Mouse (Mus musculus): ENCODE measurements around the gene Zfp775. TPM values are rescaled to one million over a fixed set of nuclear protein-coding genes. Genes with fewer than 3 reads are reported as not detected.
A peak's percentile ranks its signal among the peaks of the same experiment; 100 is the strongest.

Zfp775 gene
- polyA plus RNA-seq, 2 experiments, result 1.0 to 1.7 TPM

DNA sequence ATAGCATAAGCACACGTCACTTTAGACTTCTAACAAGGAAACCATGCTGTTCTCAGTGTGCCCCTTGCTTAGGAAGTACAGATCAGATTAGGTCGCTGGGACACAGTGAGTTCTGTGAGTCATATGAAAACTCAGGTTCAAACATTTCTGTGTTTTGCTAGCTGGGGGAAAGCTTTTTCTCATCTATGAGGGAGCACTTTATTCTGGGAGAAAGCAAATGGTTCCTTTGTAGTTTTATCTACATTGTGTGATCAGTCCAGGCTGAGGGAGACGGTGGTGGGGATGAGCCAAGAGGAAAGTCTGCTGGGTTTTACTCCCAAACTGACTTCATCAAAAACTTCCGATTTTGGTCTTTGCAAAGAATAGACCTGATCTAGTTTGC lies 44.4 kb downstream of the Zfp775 start:
- no peak for DNase-seq (ENCODE audit: low read depth in 3 of 3, low spot score in 3 of 3)
- 56% methylated on average over 4 of the region's 4 CpGs for WGBS (ENCODE audit: insufficient replicate concordance)
- TF ChIP-seq CTCF (IDR thresholded peaks at IDR 0.05; ENCODE audit: low read depth) (no peak), EP300 (IDR thresholded peaks at IDR 0.05; ENCODE audit: low read depth) (no peak)

DNA sequence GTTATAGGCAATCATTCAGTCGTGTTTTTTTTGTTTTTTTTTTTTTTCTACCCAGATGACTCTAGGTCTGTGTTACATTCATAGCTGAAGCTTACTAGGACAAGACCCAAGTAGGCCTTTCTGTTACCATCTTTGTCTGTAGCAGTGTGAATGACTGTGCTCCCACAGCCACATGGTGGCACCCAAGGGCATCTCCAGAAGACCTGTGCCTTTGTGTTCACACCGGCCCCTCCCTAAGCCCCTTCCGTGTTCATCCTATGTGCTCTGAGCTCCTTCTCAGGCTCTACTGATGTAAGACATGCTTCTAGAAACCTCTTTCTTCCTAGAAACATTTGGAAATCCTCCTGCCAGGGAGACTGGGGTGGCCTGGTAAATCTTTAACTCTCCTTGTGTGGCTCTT lies 45.1 kb downstream of the Zfp775 start, which contains the start of gene Gimap8:
Gene Gimap8, plus strand, starts transcription at position 240 of the 400 bp plus-strand sequence.
- no peak for DNase-seq (ENCODE audit: low read depth in 3 of 3, low spot score in 3 of 3)
- no peak within 1 kb of the TSS for H3K27ac ChIP-seq

More for the DNA sequence above, 44.4 kb downstream of the Zfp775 start:
- no peaks in the 10 kb centered on the region for H3K9me3 ChIP-seq (ENCODE audit: control insufficient read depth, low read length)
- 0 out of 4 replicates have a peak, but pooled peaks cover 0 to 1% of the 10 kb centered on the region in 2 experiments for H3K4me1 ChIP-seq (replicated peaks; ENCODE audit: control insufficient read depth in 2 of 2, insufficient read depth in 2 of 2, low read length in 1 of 2)
- ATAC-seq (ENCODE audit: insufficient read depth), result no peak
- no peak overlapping the region for H3K27ac ChIP-seq
- no peak overlapping the region for H3K4me3 ChIP-seq (ENCODE audit: insufficient read depth in 1 of 2, low read depth in 2 of 2, low read length in 2 of 2)
- H3K27me3 ChIP-seq (ENCODE audit: control insufficient read depth, insufficient read depth, low read length), result no peaks in the 10 kb centered on the region
- H3K36me3 ChIP-seq (replicated peaks; ENCODE audit: control insufficient read depth, insufficient read depth, low read depth), result no peaks in the 10 kb centered on the region
- H3K9ac ChIP-seq (replicated peaks), result no peak overlapping the region
- no peak overlapping the region for H3K4me2 ChIP-seq (ENCODE audit: low read depth)

DNA sequence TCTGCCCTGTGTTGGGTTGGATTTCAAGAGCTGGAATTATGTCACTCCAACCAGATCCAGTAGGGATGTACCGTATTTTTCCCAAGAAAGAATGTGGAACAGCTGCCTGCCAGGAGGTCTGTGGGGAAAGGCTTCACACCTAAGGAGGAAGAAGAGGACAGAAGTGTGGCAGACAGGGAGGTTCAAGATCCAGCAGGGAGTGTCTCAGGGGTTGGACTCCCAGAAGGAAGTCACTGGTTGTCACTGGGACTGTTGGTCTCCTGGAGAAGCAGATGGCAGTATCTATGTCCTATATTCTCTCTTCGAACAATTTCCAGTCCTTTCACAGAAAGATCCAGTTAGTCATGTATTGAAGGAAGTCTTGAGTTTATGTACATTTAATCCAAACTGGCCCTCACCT lies 45.7 kb downstream of the Zfp775 start:
- no peak overlapping the region for H3K4me3 ChIP-seq (ENCODE audit: insufficient read depth in 1 of 2, low read depth in 2 of 2, low read length in 2 of 2)
- TF ChIP-seq EP300 (IDR thresholded peaks at IDR 0.05; ENCODE audit: low read depth), result no peak
- TF ChIP-seq CTCF (IDR thresholded peaks at IDR 0.05; ENCODE audit: low read depth), result no peak
- ATAC-seq (ENCODE audit: insufficient read depth) (no peak), DNase-seq (ENCODE audit: low read depth in 3 of 3, low spot score in 3 of 3) (no peak)
- H3K9ac ChIP-seq (replicated peaks), result no peak overlapping the region
- no peaks in the 10 kb centered on the region for H3K27me3 ChIP-seq (ENCODE audit: control insufficient read depth, insufficient read depth, low read length)
- H3K4me2 ChIP-seq (ENCODE audit: low read depth), result no peak overlapping the region
- H3K36me3 ChIP-seq (replicated peaks; ENCODE audit: control insufficient read depth, insufficient read depth, low read depth), result no peaks in the 10 kb centered on the region
- H3K27ac ChIP-seq, result no peak overlapping the region
- 0 out of 4 replicates have a peak, but pooled peaks cover 0 to 1% of the 10 kb centered on the region in 2 experiments for H3K4me1 ChIP-seq (replicated peaks; ENCODE audit: control insufficient read depth in 2 of 2, insufficient read depth in 2 of 2, low read length in 1 of 2)
- 66% methylated on average over 2 of the region's 2 CpGs for WGBS (ENCODE audit: insufficient replicate concordance)
- H3K9me3 ChIP-seq (ENCODE audit: control insufficient read depth, low read length), result no peaks in the 10 kb centered on the region

More for the DNA sequence above, 45.1 kb downstream of the Zfp775 start, which contains the start of gene Gimap8:
- Histone ChIP-seq H3K4me2 (ENCODE audit: low read depth) (0 out of 2 replicates have a peak within 1 kb of the TSS, but pooled peaks have one; percentile 5), H3K27me3 (ENCODE audit: control insufficient read depth, insufficient read depth, low read length) (no peaks in the 10 kb centered on the region), H3K9me3 (ENCODE audit: control insufficient read depth, low read length) (no peaks in the 10 kb centered on the region), H3K9ac (replicated peaks) (no peak within 1 kb of the TSS), H3K4me3 (ENCODE audit: insufficient read depth in 1 of 2, low read depth in 2 of 2, low read length in 2 of 2) (no peak within 1 kb of the TSS), H3K4me1 (replicated peaks; ENCODE audit: control insufficient read depth in 2 of 2, insufficient read depth in 2 of 2, low read length in 1 of 2) (0 out of 4 replicates have a peak, but pooled peaks cover 0 to 1% of the 10 kb centered on the region in 2 experiments), H3K36me3 (replicated peaks; ENCODE audit: control insufficient read depth, insufficient read depth, low read depth) (no peaks in the 10 kb centered on the region)
- TF ChIP-seq EP300 (IDR thresholded peaks at IDR 0.05; ENCODE audit: low read depth), result no peak
- TF ChIP-seq CTCF (IDR thresholded peaks at IDR 0.05; ENCODE audit: low read depth), result peak; percentile 66
- WGBS (ENCODE audit: insufficient replicate concordance), result 10% methylated on average over 3 of the region's 3 CpGs
- no peak for ATAC-seq (ENCODE audit: insufficient read depth)

DNA sequence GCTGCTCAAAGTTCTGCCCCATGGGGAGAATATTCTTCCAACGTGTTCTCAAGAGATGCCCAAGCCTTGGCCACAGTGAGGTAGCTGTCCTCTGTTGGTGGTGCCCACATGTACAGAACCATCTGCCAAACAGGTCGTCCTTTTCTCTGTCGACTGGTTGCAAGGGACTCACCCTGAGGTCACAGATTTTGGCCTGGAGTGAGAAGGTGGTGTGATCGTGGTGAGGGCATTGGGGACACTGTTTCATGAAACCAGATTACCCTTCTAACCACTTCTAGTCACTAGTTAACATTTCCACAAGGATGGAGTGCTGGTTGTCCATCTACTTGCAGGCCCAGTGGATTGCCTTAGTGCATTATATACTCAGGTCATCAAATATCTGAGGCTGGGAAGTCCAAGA lies 46.9 kb downstream of the Zfp775 start:
- WGBS (ENCODE audit: insufficient replicate concordance), result 63% methylated on average over 4 of the region's 4 CpGs

DNA sequence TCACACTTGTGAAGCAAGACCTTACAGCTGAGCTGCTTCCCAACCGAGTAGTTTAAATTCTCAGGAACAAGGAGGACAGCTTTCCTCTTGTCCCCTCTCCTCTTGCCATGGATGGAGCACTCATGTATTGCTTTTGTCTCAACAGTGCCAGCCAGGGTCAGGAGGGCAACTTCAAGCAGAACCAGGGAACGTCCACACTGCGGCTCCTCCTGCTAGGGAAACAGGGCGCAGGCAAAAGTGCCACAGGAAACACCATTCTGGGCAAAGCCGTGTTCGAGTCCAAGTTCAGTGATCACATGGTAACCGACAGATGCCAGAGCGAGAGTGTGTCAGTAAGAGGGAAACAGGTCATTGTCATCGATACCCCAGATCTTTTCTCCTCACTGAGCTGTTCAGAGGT lies 48.2 kb downstream of the Zfp775 start:
- H3K27ac ChIP-seq, result no peak overlapping the region
- TF ChIP-seq CTCF (IDR thresholded peaks at IDR 0.05; ENCODE audit: low read depth) (no peak), EP300 (IDR thresholded peaks at IDR 0.05; ENCODE audit: low read depth) (no peak)
- no peaks in the 10 kb centered on the region for H3K36me3 ChIP-seq (replicated peaks; ENCODE audit: control insufficient read depth, insufficient read depth, low read depth)
- 0 out of 4 replicates have a peak, but pooled peaks cover 0 to 1% of the 10 kb centered on the region in 2 experiments for H3K4me1 ChIP-seq (replicated peaks; ENCODE audit: control insufficient read depth in 2 of 2, insufficient read depth in 2 of 2, low read length in 1 of 2)
- DNase-seq (ENCODE audit: low read depth in 3 of 3, low spot score in 3 of 3) (no peak), ATAC-seq (ENCODE audit: insufficient read depth) (no peak)
- H3K4me3 ChIP-seq (ENCODE audit: insufficient read depth in 1 of 2, low read depth in 2 of 2, low read length in 2 of 2), result no peak overlapping the region
- 71% methylated on average over 9 of the region's 9 CpGs for WGBS (ENCODE audit: insufficient replicate concordance)
- no peaks in the 10 kb centered on the region for H3K27me3 ChIP-seq (ENCODE audit: control insufficient read depth, insufficient read depth, low read length)
- H3K9me3 ChIP-seq (ENCODE audit: control insufficient read depth, low read length), result no peaks in the 10 kb centered on the region
- no peak overlapping the region for H3K9ac ChIP-seq (replicated peaks)
- H3K4me2 ChIP-seq (ENCODE audit: low read depth), result no peak overlapping the region

More for the DNA sequence above, 46.9 kb downstream of the Zfp775 start:
- Histone ChIP-seq H3K27ac (no peak overlapping the region), H3K9ac (replicated peaks) (no peak overlapping the region), H3K9me3 (ENCODE audit: control insufficient read depth, low read length) (no peaks in the 10 kb centered on the region), H3K4me1 (replicated peaks; ENCODE audit: control insufficient read depth in 2 of 2, insufficient read depth in 2 of 2, low read length in 1 of 2) (0 out of 4 replicates have a peak, but pooled peaks cover 0 to 1% of the 10 kb centered on the region in 2 experiments), H3K4me2 (ENCODE audit: low read depth) (no peak overlapping the region), H3K27me3 (ENCODE audit: control insufficient read depth, insufficient read depth, low read length) (no peaks in the 10 kb centered on the region), H3K4me3 (ENCODE audit: insufficient read depth in 1 of 2, low read depth in 2 of 2, low read length in 2 of 2) (no peak overlapping the region), H3K36me3 (replicated peaks; ENCODE audit: control insufficient read depth, insufficient read depth, low read depth) (no peaks in the 10 kb centered on the region)
- TF ChIP-seq CTCF (IDR thresholded peaks at IDR 0.05; ENCODE audit: low read depth), result no peak
- TF ChIP-seq EP300 (IDR thresholded peaks at IDR 0.05; ENCODE audit: low read depth), result no peak
- no peak for ATAC-seq (ENCODE audit: insufficient read depth)
- DNase-seq (ENCODE audit: low read depth in 3 of 3, low spot score in 3 of 3), result no peak
